Mouse (Mus musculus) heart, postnatal 25 days (tissue): ENCODE data around the gene Taf7l. TPM values are rescaled to one million over a fixed set of nuclear protein-coding genes. Genes with fewer than 3 reads are reported as not detected.

Experiments used
- DNase-seq: peaks from one replicate; pipeline ENCODE4 v3.0.0; 2022; ENCODE audit warnings: low spot score
- intact Hi-C: fragments of 180-260 bp; cut with DNase I; formaldehyde crosslinking; loops from one replicate; pipeline ENCODE4 v1.15.1; 2025
- total RNA-seq, 2 experiments: library from RNA; stranded (reverse); gene quantifications; 2 replicates each; pipeline ENCODE4 v1.2.3; 2021

The Taf7l gene
- not detected for total RNA-seq

DNA sequence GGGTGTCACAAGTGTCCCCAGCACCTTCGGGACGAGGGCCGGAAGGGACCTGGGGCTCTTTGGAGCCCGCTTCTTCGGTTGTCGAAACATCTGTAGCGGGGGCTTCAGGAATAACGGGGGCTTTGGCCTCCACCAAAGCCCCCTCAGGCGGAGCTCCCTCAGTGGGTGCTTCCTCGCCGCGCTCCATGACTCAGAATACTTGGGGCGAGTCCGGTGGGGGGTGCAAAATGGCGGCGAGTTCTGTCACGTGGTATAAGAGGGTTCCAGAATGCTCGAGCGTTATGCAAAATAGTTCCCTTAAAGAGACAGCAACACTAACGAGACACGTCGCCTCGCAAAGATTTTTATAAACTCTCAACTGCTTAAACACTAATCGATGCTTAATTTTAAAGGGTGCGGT, at the start of gene Taf7l:
Gene Taf7l, minus strand, starts transcription at position 201 of the 400 bp plus-strand sequence.
- intact Hi-C loops, result no loop called here
- no peak for DNase-seq

DNA sequence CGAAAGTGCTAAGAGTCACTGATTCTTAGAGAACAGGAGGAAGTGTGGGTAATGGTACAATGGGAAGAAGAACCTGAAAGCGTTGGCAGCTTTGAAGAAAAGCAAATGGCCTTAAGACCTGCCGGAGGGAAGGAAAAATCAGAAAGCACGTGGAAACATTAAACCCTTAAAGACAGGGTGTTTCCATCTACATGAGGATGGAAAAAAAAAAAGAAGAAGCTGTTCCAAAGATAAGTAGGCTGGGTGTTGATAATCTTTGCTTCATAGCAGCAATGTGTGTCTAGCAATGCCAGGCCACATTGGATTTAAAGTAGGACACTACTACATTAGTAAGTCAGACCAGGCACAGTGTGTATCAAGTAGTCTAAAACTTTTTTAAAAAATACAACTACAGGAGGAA, 49.0 kb upstream of the Taf7l start:
- intact Hi-C loops, result no loop called here
- no peak for DNase-seq

DNA sequence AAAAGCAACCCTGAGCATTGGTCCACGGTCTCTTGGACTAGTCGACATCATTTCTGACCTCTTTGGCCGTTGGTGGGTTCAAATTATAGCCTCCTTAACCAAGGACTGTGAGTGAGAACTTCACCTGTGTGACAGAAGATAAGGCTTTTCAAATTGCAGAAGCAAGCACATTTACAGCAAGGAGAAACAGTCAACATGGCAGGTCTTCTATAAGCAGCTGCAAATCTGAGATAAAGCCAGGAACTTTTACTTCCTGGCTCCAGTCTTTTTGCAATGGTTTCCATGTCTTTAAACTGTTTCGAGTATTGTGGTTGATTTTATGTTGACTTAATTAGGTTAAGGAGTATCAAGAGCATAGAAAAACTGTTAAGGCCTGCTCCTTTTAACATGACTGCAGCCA, 47.5 kb upstream of the Taf7l start:
- intact Hi-C loops, result no loop called here
- no peak for DNase-seq

DNA sequence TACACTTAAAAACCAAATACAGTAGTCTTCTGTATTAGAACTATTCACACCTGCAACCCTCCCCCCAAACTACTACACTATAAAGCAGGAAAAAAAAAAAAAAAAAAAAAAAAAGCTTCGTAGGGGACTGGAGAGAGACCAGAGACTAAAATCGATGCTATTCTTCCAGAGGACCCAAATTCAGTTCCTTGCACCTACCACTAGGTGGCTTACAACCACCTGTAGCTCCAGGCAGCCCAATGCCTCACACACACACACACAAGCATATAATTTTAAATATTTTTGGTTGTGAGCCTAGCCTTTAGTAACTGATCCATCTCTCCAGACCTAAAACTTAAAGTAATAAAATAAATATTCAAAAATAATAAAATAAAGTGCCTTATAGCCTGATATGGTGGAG, 33.2 kb upstream of the Taf7l start:
- DNase-seq, result no peak
- intact Hi-C loops, result no loop called here

DNA sequence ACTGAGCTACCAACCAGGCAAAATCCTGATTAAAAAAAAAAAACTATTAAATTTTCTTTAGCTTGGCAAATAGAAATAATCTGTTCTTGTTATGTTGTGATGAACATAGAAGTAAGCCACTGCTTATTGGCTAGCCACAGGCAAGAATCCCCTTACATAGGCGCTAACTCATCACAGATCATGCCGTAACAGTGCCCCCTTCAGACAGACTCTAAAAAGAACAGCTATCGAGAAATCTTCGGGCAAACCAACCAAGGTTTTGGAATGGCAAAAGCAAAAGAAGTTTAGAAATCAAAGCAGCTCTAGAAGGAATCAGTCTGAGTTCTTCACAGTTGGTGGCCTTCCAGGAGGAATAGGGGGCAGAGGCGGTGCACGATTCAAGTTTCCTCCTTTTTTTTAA, 31.7 kb upstream of the Taf7l start:
- intact Hi-C loops, result no loop called here
- DNase-seq, result no peak

DNA sequence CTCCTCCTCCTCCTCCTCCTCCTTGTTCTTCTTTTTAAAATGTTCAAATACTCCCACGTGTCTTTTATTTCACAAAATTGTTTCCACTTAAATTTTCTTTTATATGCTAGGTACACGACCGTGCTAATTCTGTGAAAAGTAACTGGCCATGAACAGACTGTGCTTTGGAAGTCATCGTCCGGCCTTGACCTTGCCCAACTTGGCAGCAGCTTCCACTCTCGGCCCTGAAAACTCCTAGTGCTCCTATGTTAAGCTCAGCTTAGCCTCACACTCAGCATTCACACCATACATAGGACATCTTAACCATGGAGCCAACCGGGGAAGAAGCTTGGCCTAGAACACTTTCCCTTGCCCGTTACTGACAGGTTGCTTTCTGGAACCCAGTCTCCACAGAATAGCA, 24.4 kb upstream of the Taf7l start:
- intact Hi-C loops, result no loop called here
- no peak for DNase-seq

DNA sequence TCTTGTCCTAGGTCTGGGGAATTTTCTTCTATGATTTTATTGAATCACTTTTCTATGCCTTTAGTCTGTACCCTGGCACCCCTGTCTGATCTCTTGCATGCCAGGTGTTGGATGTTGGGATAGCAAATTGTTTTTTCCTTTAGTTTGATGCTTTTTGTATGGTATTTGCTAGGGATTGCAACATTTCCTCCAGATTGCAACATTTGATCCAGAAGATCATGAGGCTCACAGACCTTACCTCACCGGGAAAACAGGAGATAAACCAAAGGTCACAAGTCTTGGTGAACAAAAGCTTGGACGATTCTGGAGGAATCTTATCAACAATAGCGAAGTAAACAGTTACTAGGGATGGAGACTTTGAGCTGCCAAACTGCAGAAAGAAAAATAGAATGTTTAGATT, 5.4 kb upstream of the Taf7l start:
- DNase-seq, result no peak
- intact Hi-C loops, result no loop called here

DNA sequence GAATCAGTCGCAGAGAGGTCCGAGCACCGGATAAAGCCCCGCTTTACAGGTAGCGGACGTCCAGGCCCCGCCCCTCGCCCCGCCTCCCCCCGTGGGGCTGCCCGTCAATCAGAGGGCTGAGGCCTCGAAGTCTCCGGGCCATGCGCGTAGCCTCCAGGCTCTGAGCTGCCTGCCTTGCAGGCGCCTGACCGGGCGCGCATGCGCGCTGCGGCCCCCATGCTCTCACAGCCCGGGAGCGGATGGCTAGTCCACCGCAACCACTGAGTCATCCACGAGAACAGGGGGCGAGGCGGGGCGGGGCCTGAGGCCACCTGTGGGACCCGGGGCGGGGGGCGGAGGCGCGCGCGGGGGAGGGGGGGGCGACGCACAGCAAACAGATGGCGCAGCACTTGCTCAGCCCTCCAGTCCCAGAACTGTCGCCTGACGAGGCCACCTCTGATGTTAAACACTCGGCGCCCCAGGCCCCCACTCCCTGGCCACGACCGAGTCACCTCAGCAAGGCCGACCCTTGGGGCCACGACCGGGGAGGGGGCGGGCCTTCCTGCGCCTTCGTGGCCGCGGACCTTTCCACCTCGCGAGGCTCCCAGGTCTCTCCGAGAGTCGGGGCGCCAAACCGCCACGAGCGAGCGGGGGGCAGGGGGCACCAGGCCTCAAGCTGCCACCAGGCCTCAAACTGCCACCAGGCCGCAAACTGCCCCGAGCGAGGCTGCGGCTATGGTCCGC, 1.1 kb downstream of the Taf7l start:
- intact Hi-C loops, result no loop called here

DNA sequence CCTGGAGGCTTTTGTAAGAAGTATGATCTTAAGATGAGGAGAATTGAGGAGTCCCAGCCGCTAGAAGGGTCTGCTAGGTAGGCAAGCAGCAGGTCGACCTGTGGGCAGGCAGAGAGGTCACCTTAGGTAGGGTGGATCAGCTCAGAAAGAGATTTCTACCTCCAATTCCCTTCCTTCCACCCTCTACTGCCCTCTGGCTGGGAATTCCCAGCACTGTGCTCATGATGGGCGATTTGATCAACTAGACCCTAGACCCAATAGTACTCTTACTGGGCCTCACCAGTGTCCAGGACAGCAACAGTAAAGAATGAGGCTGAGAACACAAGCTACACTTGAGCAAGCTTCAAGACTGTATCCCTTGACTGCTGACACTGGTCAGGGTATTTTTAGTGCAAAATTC, 49.0 kb downstream of the Taf7l start:
- intact Hi-C loops, result no loop called here

More for the DNA sequence above, 1.1 kb downstream of the Taf7l start:
- no peak for DNase-seq

DNA sequence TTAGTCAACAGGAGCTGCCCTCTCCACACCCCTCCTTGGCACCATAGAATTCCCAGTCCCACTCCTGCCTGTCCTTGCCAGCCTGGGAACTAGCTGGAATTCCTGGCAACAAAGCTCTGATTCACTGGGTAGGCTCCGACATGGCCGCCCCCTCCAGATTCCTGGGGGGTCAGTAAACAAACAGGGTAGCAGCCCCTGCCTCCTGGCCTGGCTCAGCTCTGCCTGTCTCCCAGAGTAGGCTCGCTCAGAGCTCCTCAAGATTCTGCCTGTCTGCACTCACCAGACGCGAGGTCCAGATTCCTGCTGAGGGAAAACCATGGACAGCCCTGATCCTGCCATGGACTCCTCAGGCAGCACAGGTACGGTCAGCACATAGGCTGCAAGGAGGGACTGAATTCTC, 49.5 kb downstream of the Taf7l start:
- DNase-seq, result no peak
- intact Hi-C loops, result no loop called here

More for the DNA sequence above, 49.0 kb downstream of the Taf7l start:
- DNase-seq, result no peak

DNA sequence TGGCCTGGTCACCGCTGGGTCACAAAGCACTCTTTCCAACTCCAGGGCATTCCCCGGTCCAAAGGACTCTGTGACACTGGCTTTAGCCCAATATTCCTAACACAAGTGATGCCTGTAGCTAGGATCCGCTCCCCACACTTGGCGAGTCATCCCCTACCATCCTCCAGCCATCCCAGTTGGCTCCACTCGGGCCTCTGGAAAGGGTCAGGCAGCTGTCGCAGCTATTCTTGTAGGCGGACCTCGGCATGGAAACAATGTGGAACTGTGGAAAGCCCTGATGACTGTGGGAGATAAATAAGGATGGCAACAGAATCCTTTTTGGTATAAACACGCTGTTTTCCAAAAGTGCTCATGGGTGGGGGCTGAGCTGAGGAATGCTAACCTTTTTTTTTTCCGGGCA, 50.5 kb downstream of the Taf7l start:
- peak; percentile 15 for DNase-seq
- intact Hi-C loops, result no loop called here

DNA sequence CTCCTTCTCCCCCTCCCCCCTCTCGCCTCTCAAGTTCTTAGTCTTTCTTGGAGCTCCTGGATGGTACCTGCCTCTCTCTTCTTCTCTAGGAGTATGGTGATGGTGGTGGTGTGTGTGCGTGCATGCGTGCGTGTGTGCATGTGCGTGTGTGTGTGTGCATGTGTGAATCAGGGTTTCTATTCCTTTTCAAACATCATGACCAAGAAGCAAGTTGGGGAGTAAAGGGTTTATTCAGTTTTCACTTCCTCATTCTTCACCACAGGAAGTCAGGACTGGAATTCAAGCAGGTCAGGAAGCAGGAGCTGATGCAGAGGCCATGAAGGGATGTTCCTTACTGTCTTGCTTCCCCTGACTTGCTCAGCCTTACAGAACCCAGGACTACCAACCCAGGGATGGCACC, 52.0 kb downstream of the Taf7l start:
- DNase-seq, result no peak
- intact Hi-C loops, result no loop called here

DNA sequence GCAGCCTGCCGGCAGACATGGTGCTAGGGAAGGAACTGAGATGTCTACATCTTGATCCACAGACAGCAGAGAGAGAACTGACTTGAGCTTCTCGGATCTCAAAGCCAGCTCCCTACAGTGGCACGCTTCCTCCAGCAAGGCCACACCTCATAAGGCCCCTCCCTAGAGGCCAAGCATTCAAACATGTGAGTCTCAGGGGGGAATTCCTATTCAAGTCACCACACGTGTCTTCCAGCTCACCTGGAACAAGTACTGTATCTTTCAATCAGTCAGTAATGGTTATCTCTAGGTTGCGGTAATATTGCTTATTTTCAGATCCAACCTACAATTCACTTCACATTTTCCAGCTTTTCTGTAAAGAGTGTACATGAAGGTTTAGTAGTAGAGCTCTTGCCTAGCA, 56.2 kb downstream of the Taf7l start:
- intact Hi-C loops, result no loop called here

DNA sequence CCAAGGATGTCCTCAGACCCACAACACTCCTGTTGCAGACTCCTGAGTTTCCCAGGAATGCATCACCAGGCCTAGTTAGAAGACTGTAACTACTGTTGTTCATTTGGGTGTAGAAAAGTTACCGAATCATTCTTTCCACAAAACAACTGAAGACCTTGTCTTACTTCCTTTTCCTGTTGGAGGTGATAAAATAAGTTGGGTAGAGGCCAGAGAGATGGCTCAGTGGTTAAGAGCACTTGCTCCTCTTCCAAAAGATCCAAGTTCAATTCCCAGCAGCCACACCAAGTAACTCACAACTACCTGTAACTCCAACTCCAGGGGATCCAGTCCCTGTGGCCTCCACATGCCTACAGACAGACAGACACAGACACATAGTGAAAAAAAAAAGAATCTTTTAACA, 64.2 kb downstream of the Taf7l start:
- intact Hi-C loops, result no loop called here
- no peak for DNase-seq

More for the DNA sequence above, 56.2 kb downstream of the Taf7l start:
- no peak for DNase-seq

Other genes with a start within 250 kb of the Taf7l start
- 10 to 100 TPM; 43.7 to 55.0 TPM for gene Trmt2b, start 199.5 kb downstream of the Taf7l start, total RNA-seq
- gene Tmem35a, start 181.3 kb downstream of the Taf7l start, total RNA-seq, result 1 to 10 TPM; 6.3 to 8.1 TPM
- gene Cenpi, start 168.4 kb downstream of the Taf7l start, total RNA-seq, result under 1 TPM; 0.48 to 0.55 TPM
- under 1 TPM; 0.08 to 0.39 TPM for gene Drp2, start 71.9 kb downstream of the Taf7l start, total RNA-seq
- gene Timm8a1, start 65.4 kb upstream of the Taf7l start, total RNA-seq, result 10 to 100 TPM; 22.6 to 24.7 TPM
- 1 to 10 TPM; 1.0 to 1.1 TPM for gene Btk, start 107.1 kb upstream of the Taf7l start, total RNA-seq
- 100 to 1,000 TPM; 103 to 104 TPM for gene Rpl36a, start 109.2 kb upstream of the Taf7l start, total RNA-seq
- gene Gla, start 124.6 kb upstream of the Taf7l start, total RNA-seq, result 1 to 10 TPM; 1.6 to 2.1 TPM
- 10 to 100 TPM; 61.4 to 75.0 TPM for gene Hnrnph2, start 124.7 kb upstream of the Taf7l start, total RNA-seq
- 1 to 10 TPM; 9.2 to 9.6 TPM for gene Armcx4, start 210.0 kb upstream of the Taf7l start, total RNA-seq
- gene Armcx1, start 241.5 kb upstream of the Taf7l start, total RNA-seq, result 1 to 10 TPM; 5.2 to 5.5 TPM